In the genomic region with DNA sequence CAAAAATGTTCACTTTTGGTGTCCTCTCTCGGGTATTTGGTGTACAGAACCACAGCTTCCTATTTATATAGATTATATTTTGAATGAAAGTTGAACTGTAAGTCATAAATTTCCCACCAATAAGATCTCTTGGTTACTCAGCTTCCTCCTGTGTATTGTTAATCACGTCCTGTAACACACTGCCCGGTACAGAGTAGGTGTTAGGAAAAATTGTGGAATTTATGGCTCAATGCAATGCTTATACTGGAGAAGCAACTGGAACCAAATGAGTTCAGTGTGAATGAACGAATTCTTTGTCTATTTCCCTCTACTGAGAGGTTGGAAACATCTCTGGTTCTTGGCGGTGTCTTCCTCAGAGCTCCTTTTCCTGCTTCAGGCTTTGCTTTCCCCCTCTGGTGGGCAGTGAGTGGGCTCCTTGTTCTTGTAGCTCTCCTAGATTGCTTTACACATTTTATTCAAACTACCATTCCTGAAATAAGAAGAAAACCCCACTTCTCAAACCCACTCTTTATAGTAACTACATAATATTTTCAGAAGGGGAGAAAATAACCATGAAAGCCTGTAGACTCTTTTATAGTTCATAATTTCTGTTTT, we compare ENCODE assay signal across 28 mouse cellular contexts.
DNase-seq lines count a peak whose midpoint lies in the region; ATAC-seq and TF ChIP-seq lines count a peak whose summit lies in the region.
"Had no signal": no experiment of that assay in that cellular context is flagged by ENCODE, and none has a peak within 500 bp of the region (broad histone marks: within the 10 kb centered on the region; RNA-seq: fewer than 3 reads in every experiment).

No protein-coding gene starts in this region.

- H3K27ac ChIP-seq in limb, embryonic 13.5 days: no peak overlapping the region
- no peak overlapping the region for H3K27ac ChIP-seq in limb, embryonic 10.5 days
- no peak overlapping the region for H3K27ac ChIP-seq in limb, embryonic 14.5 days (replicated peaks; ENCODE audit: low read depth, low read length)
- H3K27ac ChIP-seq: embryonic facial prominence, embryonic 13.5 days; embryonic facial prominence, embryonic 15.5 days; forebrain, embryonic 10.5 days; forebrain, embryonic 12.5 days had no signal

- no peaks in the 10 kb centered on the region for H3K36me3 ChIP-seq in limb, embryonic 13.5 days
- no peaks in the 10 kb centered on the region for H3K36me3 ChIP-seq in limb, embryonic 10.5 days
- no peaks in the 10 kb centered on the region for H3K36me3 ChIP-seq in limb, embryonic 14.5 days (ENCODE audit: control insufficient read depth, insufficient read depth, low read length)
- H3K36me3 ChIP-seq: embryonic facial prominence, embryonic 13.5 days; embryonic facial prominence, embryonic 15.5 days; forebrain, embryonic 10.5 days; forebrain, embryonic 12.5 days; G1E had no signal

- peak; percentile 57 for ATAC-seq in frontal cortex, adult (ENCODE audit: low TSS enrichment)
- peak; percentile 85 for ATAC-seq in limb, embryonic 13.5 days (ENCODE audit: low FRiP score, low read depth)
- ATAC-seq in limb, embryonic 14.5 days (ENCODE audit: low FRiP score, low read depth): peak; percentile 74
- ATAC-seq: activated CD4-positive, CD25-positive, alpha-beta regulatory T cell, adult 4 months; CD4-positive, CD25-positive, alpha-beta regulatory T cell, adult 4 months; forebrain, embryonic 14.5 days; forebrain, embryonic 16.5 days; Patski had no signal

- TF ChIP-seq POLR2A in limb, embryonic 14.5 days (IDR thresholded peaks at IDR 0.05; ENCODE audit: borderline replicate concordance, extremely low read depth, insufficient read depth, insufficient read length): no peak

- no peaks in the 10 kb centered on the region for H3K9me3 ChIP-seq in limb, embryonic 13.5 days
- no peaks in the 10 kb centered on the region for H3K9me3 ChIP-seq in limb, embryonic 10.5 days (replicated peaks)
- H3K9me3 ChIP-seq in limb, embryonic 14.5 days (ENCODE audit: control insufficient read depth, low read length): no peaks in the 10 kb centered on the region
- H3K9me3 ChIP-seq: embryonic facial prominence, embryonic 13.5 days; embryonic facial prominence, embryonic 15.5 days; forebrain, embryonic 10.5 days; forebrain, embryonic 12.5 days; G1E had no signal

- H3K4me3 ChIP-seq in limb, embryonic 13.5 days: no peak overlapping the region
- no peak overlapping the region for H3K4me3 ChIP-seq in limb, embryonic 10.5 days
- H3K4me3 ChIP-seq in limb, embryonic 14.5 days (replicated peaks; ENCODE audit: low read length): no peak overlapping the region
- H3K4me3 ChIP-seq: embryonic facial prominence, embryonic 13.5 days; embryonic facial prominence, embryonic 15.5 days; erythroblast, embryonic 14.5 days; forebrain, embryonic 10.5 days; forebrain, embryonic 12.5 days had no signal

- peaks cover 5% of the 10 kb centered on the region for H3K4me1 ChIP-seq in limb, embryonic 13.5 days
- no peaks in the 10 kb centered on the region for H3K4me1 ChIP-seq in limb, embryonic 10.5 days
- H3K4me1 ChIP-seq in limb, embryonic 14.5 days (ENCODE audit: control insufficient read depth, insufficient read depth, low read length): 0 out of 2 replicates have a peak, but pooled peaks cover 6% of the 10 kb centered on the region
- H3K4me1 ChIP-seq: embryonic facial prominence, embryonic 13.5 days; embryonic facial prominence, embryonic 15.5 days; forebrain, embryonic 10.5 days; forebrain, embryonic 12.5 days had no signal

- H3K27me3 ChIP-seq in limb, embryonic 13.5 days: no peaks in the 10 kb centered on the region
- no peaks in the 10 kb centered on the region for H3K27me3 ChIP-seq in limb, embryonic 10.5 days (ENCODE audit: low read depth, poor library complexity, severe bottlenecking)
- no peaks in the 10 kb centered on the region for H3K27me3 ChIP-seq in limb, embryonic 14.5 days (ENCODE audit: control insufficient read depth, insufficient read depth, low read length)
- H3K27me3 ChIP-seq: CH12.LX; embryonic facial prominence, embryonic 13.5 days; embryonic facial prominence, embryonic 15.5 days; forebrain, embryonic 12.5 days had no signal

- 54% methylated on average over 5 of the region's 5 CpGs for WGBS in limb, embryonic 13.5 days
- WGBS in limb, embryonic 10.5 days: 75% methylated on average over 5 of the region's 5 CpGs
- WGBS in limb, embryonic 14.5 days: 39% methylated on average over 5 of the region's 5 CpGs

- no peak overlapping the region for H3K4me2 ChIP-seq in limb, embryonic 13.5 days (replicated peaks)
- no peak overlapping the region for H3K4me2 ChIP-seq in limb, embryonic 14.5 days (replicated peaks; ENCODE audit: low read depth, low read length, severe bottlenecking)
- H3K4me2 ChIP-seq: embryonic facial prominence, embryonic 13.5 days; embryonic facial prominence, embryonic 15.5 days; forebrain, embryonic 12.5 days had no signal

- no peak for DNase-seq in frontal cortex, postnatal 10 days (ENCODE audit: low spot score in 2 of 2)
- DNase-seq in limb, embryonic 10.5 days (ENCODE audit: low spot score): no peak
- DNase-seq in limb, embryonic 14.5 days (ENCODE audit: low spot score): peak; percentile 47
- DNase-seq in adrenal gland, postnatal 36 days: no peak
- DNase-seq: adrenal gland, adult 8-10 months; adrenal gland, postnatal 14 days; B cell, adult 2 months; cerebellum, adult 11 months; cerebellum, adult 18-20 months; cerebellum, adult 8-10 months; cerebellum, adult 9-11 months; cerebellum, postnatal 14 days; cerebellum, postnatal 36 days; embryo, embryonic 11 days had no signal

- no peak overlapping the region for H3K9ac ChIP-seq in limb, embryonic 13.5 days
- H3K9ac ChIP-seq in limb, embryonic 14.5 days (ENCODE audit: low read depth, low read length, severe bottlenecking): no peak overlapping the region
- H3K9ac ChIP-seq: embryonic facial prominence, embryonic 13.5 days; embryonic facial prominence, embryonic 15.5 days; forebrain, embryonic 12.5 days had no signal
